Mouse (Mus musculus) midbrain, embryonic 14.5 days (tissue): ENCODE data around the gene Ppp1r14b. TPM values are rescaled to one million over a fixed set of nuclear protein-coding genes. Genes with fewer than 3 reads are reported as not detected.

Experiments used
- ATAC-seq: fragments of 200-750 bp; cut with Nextera tagmentation; 2 replicates; pipeline ENCODE4 v1.8.0; 2017; ENCODE audit warnings: moderate number of reproducible peaks, moderate library complexity; ENCODE audit not compliant: low FRiP score, low TSS enrichment
- DNase-seq: peaks from one replicate; pipeline ENCODE4 v3.0.0-alpha.2; 2015
- H3K27ac ChIP-seq: fragments of 300-500 bp; sonication (generic); replicated peaks from 2 replicates; pipeline ENCODE4 v1.5.1; 2014; ENCODE audit warnings: mild to moderate bottlenecking, low read depth, low read length, moderate library complexity
- H3K27me3 ChIP-seq: fragments of 300-500 bp; sonication (generic); 2 replicates; pipeline ENCODE4 v1.6.1; 2014; ENCODE audit warnings: low read length, control low read depth, mixed read lengths; ENCODE audit not compliant: control insufficient read depth, insufficient read depth
- H3K36me3 ChIP-seq: fragments of 300-500 bp; sonication (generic); 2 replicates; pipeline ENCODE4 v1.6.1; 2014; ENCODE audit warnings: low read length, control low read depth; ENCODE audit not compliant: control insufficient read depth, insufficient read depth
- H3K4me1 ChIP-seq: fragments of 300-500 bp; sonication (generic); 2 replicates; pipeline ENCODE4 v1.6.1; 2014; ENCODE audit warnings: mild to moderate bottlenecking, antibody characterized with exemption, low read length, control low read depth; ENCODE audit not compliant: control insufficient read depth, insufficient read depth
- H3K4me2 ChIP-seq: fragments of 300-500 bp; sonication (generic); 2 replicates; pipeline ENCODE4 v1.6.1; 2014; ENCODE audit warnings: mild to moderate bottlenecking, low read length, moderate library complexity
- H3K4me3 ChIP-seq: fragments of 300-500 bp; sonication (generic); replicated peaks from 2 replicates; pipeline ENCODE4 v1.5.1; 2014; ENCODE audit warnings: low read depth, low read length
- H3K9ac ChIP-seq: fragments of 300-500 bp; sonication (generic); replicated peaks from 2 replicates; pipeline ENCODE4 v1.6.1; 2014; ENCODE audit warnings: mild to moderate bottlenecking, low read length, moderate library complexity
- H3K9me3 ChIP-seq: fragments of 300-500 bp; sonication (generic); 2 replicates; pipeline ENCODE4 v1.6.1; 2016; ENCODE audit warnings: low read length, control low read depth, mixed read lengths; ENCODE audit not compliant: control insufficient read depth
- WGBS: fragments of 180-500 bp; shearing (Covaris S2); extraction: QIAGEN DNeasy Blood & Tissue Kit; methylation state at CpG from one replicate; pipeline ENCODE4 v1.1.7; 2014; 5-methylcytosine and 5-hydroxymethylcytosine counted together
- polyA plus RNA-seq: library from polyadenylated mRNA; unstranded; fragments of >200 nt; fragmentation: Nextera tagmentation; extraction: Ambion mirVana; gene quantifications from 2 replicates; pipeline ENCODE4 v1.2.1, GENCODE M21; 2014

Ppp1r14b gene
- 198 and 257 TPM in 2 replicates for polyA plus RNA-seq

DNA sequence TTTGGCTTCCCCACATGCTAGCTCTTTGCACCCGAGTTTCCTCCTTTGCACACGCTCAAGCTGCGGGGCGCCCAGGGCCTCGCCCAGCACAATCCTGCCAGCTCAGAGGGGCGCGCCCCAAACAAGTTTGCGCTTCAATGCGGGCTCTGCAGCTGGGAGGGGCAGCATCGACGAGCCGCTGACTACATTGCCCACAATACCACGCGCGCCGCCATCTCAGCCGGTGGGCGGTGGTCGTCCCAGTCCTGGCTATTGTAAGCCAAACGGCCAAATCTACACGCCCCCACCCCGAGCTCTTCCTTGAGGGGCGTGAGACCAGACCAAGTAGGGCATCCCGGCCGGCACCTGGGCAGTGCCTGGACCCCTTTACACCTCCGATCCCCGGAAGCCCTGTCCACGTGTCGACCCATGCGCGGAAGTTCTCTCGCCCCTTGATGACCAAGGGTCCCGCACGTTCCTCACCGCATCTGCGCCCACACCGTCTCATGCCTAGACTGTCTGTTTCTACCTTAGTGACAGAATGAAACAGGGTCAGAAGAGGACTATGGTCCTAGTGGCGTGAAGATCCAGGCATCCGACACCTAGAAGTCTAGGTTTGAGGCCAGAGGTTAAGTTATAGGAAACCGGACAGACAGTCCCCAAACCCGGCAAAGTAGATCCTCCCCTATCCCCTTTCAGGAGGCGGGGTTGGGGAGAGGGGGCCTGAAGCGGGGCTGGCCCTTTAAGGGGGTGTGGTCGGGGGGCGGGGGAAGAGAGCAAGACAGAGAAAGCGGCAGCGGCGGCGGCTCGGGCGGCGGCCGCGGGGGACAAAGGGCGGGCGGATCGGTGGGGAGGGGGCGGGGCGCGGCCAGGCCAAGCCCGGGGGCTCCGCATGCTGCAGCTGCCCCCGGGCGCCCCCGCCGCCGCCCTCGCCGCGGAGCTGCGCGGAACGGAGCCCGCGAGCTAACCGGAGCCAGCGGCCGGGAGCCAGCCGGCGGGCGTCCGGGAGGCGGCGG lies at the start of gene Ppp1r14b:
Gene Ppp1r14b, plus strand, starts transcription at position 758 of the 995 bp plus-strand sequence.
- Histone ChIP-seq H3K4me3 (peak within 1 kb of the TSS; percentile 74), H3K9ac (peak within 1 kb of the TSS; percentile 79), H3K27me3 (peaks cover 5% of the 10 kb centered on the region; the same call in 1 of the 2 replicates), H3K4me2 (peak within 1 kb of the TSS; percentile 78), H3K27ac (peak within 1 kb of the TSS; percentile 95), H3K9me3 (no peaks in the 10 kb centered on the region), H3K36me3 (peaks cover 22% of the 10 kb centered on the region), H3K4me1 (peaks cover 44% of the 10 kb centered on the region)
- DNase-seq (peak; percentile 93), ATAC-seq (peak; percentile 75)
- WGBS, result under 1% methylated on average over 82 of the region's 84 CpGs

DNA sequence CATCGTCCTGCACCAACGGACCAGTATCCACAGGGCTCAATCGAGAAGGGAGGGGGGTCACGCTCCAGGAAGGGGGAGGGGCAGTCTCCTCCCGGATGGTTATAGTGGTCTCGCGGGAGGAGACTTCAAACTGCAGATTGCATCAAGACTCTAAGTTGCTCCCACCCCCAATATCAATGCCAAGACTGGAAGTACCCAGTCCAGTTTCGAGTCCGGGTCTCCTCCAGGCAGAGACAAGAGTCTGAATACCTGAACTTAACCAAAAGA lies 49.5 kb upstream of the Ppp1r14b start, which contains the start of gene Catsperz:
Gene Catsperz, minus strand, starts transcription at position 74 of the 267 bp plus-strand sequence.
- 3% methylated on average over 9 of the region's 9 CpGs for WGBS
- H3K9ac ChIP-seq, result no peak within 1 kb of the TSS
- no peaks in the 10 kb centered on the region for H3K36me3 ChIP-seq
- H3K4me3 ChIP-seq, result 0 out of 2 replicates have a peak within 1 kb of the TSS, but pooled peaks have one; percentile 5
- DNase-seq (no peak), ATAC-seq (no peak)
- peaks cover 67% of the 10 kb centered on the region for H3K27me3 ChIP-seq
- peaks cover 13% of the 10 kb centered on the region for H3K4me1 ChIP-seq
- 0 out of 2 replicates have a peak within 1 kb of the TSS, but pooled peaks have one; percentile 0 for H3K4me2 ChIP-seq
- no peak within 1 kb of the TSS for H3K27ac ChIP-seq
- H3K9me3 ChIP-seq, result no peaks in the 10 kb centered on the region

DNA sequence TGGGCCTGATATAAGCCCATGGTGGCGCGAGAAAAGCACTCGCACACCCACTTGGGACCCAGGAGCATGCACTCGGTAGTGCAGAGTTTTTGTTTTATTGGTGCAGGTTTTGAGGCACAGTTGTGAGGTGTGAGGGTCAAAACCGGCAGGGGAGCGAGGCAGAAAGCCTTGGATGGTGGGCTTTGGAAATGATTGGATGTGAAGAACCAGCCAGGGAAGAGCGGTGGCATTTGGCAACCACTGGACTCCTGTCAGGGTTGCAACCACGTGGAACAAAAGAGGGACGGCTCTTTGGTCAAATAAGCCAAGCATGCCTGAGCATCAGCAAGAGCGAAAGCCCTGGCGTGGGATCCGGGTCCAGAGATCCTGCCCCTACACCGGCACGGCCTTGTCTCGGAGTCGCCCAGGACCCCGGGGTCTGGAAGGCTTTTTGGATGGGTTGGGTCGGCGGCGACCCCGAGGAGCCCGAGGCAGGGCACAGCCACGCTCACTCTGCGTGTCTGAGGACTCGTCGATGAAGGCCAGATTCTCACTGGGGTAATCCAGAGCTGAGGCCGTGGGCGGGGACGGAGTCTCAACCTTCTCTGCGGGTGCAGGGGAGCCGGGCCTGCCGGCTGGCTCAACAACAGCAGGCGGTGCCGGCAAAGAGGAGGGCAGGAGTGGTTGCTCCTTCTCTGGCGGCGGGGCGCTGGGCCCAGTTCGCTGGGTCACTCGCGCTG lies 49.0 kb upstream of the Ppp1r14b start:
- H3K4me1 ChIP-seq, result peaks cover 7% of the 10 kb centered on the region
- ATAC-seq (no peak), DNase-seq (no peak)
- no peaks in the 10 kb centered on the region for H3K36me3 ChIP-seq
- H3K9me3 ChIP-seq, result no peaks in the 10 kb centered on the region
- no peak overlapping the region for H3K9ac ChIP-seq
- 3% methylated on average over 40 of the region's 40 CpGs for WGBS
- no peak overlapping the region for H3K4me2 ChIP-seq
- H3K4me3 ChIP-seq, result no peak overlapping the region
- H3K27ac ChIP-seq, result no peak overlapping the region
- peaks cover 70% of the 10 kb centered on the region for H3K27me3 ChIP-seq

DNA sequence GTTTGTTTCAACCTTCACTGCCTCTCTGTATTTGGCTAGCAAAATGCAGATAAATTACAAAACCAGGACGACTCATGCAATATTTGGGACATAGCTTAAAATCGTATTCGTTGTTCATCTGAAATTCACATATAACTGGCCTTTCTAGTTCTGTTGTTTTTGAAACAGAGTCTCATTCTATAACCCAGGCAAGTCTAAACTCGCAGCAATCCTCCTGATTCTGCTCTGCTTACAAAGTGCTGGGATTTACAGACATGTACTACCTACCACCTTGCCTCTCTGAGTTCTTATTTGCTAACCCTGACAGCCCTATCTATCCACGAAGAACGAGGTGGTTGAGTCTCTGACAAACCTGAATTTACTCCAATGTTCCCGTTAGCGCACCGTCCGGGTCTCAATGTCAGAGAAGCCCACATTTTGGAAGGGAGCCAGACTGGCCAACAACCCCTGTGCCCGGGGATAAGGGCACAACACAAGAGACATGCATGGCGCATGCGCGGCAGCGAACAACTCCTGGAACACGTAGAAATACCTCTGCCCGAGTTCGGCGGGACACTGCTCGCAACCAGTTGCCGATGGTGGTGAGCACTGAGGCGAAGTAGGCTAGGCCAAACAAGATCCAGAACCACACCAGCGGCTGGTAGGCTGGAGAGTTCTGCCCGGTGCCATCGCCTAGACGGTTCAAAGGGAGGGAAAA lies 48.1 kb upstream of the Ppp1r14b start:
- no peaks in the 10 kb centered on the region for H3K9me3 ChIP-seq
- no peak overlapping the region for H3K27ac ChIP-seq
- H3K4me3 ChIP-seq, result peak overlapping the region; percentile 8; the same call in 1 of the 2 replicates
- ATAC-seq (no peak), DNase-seq (peak; percentile 58)
- H3K27me3 ChIP-seq, result peaks cover 79% of the 10 kb centered on the region
- H3K9ac ChIP-seq, result no peak overlapping the region
- H3K4me1 ChIP-seq, result peaks cover 7% of the 10 kb centered on the region; the same call in 1 of the 2 replicates
- peak overlapping the region; percentile 23 for H3K4me2 ChIP-seq
- WGBS, result 10% methylated on average over 26 of the region's 26 CpGs
- H3K36me3 ChIP-seq, result no peaks in the 10 kb centered on the region

DNA sequence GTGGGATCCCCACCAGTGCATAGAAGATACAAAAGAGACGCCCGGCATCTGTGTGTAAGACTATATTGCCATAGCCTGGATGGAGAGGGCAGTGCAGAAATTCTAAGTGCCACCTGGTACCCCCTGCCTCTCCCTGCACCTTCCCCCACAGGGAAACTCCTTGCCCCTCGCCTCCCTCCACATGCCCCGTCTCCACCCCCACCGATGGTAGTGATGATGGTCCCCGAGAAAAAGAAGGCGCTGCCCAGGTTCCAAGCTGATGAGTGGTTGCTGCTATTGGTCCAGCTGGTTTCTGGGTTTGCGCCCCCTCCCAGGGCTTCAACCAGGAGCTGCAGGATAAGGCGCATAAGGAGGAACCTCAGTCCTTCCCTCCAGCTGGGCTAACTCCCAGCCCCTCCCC lies 46.7 kb upstream of the Ppp1r14b start:
- no peak overlapping the region for H3K9ac ChIP-seq
- H3K4me3 ChIP-seq, result no peak overlapping the region
- DNase-seq, result no peak
- H3K36me3 ChIP-seq, result no peaks in the 10 kb centered on the region
- H3K4me1 ChIP-seq, result no peaks in the 10 kb centered on the region
- no peaks in the 10 kb centered on the region for H3K9me3 ChIP-seq
- no peak for ATAC-seq
- peaks cover 86% of the 10 kb centered on the region for H3K27me3 ChIP-seq
- H3K27ac ChIP-seq, result no peak overlapping the region
- WGBS, result 10% methylated on average over 9 of the region's 9 CpGs
- H3K4me2 ChIP-seq, result no peak overlapping the region

DNA sequence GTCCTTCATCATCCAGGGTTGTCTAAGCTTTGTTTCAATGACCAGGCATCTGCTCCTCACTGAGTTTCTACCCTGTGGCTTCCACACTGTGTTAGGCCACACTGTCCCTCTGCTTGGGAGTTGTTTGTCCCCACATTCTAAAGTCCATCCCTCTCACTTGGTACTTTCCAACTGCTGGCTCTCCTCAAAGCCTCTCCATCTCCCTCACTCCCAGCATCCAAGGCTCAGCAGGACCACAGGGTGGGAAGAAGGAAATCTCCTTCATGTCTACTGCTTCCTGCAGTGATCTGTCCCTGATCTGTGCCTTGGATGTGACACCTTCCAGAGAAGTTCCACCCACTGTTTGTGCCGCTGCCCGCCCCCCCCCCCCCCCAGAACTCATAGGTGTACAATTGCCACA lies 43.8 kb upstream of the Ppp1r14b start:
- Histone ChIP-seq H3K36me3 (no peaks in the 10 kb centered on the region), H3K9me3 (no peaks in the 10 kb centered on the region), H3K4me3 (no peak overlapping the region), H3K4me2 (no peak overlapping the region), H3K27ac (no peak overlapping the region), H3K9ac (no peak overlapping the region), H3K4me1 (peaks cover 8% of the 10 kb centered on the region; the same call in 1 of the 2 replicates), H3K27me3 (peaks cover 86% of the 10 kb centered on the region)
- WGBS, result 0% methylated on average over 2 of the region's 2 CpGs
- no peak for DNase-seq
- ATAC-seq, result no peak

DNA sequence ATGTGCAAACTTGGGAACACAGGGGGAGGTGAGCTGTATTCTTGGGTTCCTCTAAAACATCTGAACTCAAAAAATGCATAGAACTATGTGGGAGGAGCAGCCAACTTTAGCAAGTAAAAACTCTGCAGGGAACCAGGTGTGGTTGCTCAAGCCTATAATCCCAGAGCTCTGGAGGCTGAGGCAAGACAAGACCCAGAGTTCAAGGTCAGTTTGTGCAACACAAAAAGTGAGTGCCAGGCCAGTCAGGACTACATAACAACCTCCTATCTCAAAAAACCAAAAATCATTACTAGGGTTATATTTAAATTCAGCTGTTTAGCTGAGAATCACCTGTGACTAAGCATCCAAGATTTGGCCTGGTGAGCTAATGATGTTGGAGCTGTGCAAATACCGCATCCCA lies 42.8 kb upstream of the Ppp1r14b start:
- Histone ChIP-seq H3K27me3 (peaks cover 80% of the 10 kb centered on the region), H3K9ac (no peak overlapping the region), H3K4me3 (no peak overlapping the region), H3K4me2 (no peak overlapping the region), H3K27ac (no peak overlapping the region), H3K4me1 (peaks cover 8% of the 10 kb centered on the region; the same call in 1 of the 2 replicates), H3K9me3 (no peaks in the 10 kb centered on the region), H3K36me3 (no peaks in the 10 kb centered on the region)
- ATAC-seq (no peak), DNase-seq (no peak)
- 39% methylated on average over 1 of the region's 1 CpGs for WGBS

DNA sequence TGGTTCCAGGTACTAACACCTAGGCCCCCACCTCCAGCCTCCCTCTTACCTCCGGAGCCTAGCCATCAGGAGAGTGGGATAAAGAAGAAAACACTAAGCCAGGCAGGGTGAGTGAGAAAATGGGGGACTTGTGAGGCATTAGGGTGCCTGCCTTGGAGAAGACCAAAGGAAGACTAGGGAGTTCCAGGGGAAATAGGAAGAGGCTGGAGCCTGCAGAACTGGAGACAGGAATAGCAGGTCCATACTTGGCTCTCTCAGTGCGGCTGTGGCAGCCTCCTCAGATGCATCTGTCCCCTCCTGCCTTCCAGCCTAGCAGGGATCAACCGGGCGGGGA lies 41.7 kb upstream of the Ppp1r14b start:
- H3K9ac ChIP-seq, result no peak overlapping the region

More for the DNA sequence above, 41.7 kb upstream of the Ppp1r14b start:
- Histone ChIP-seq H3K36me3 (0 out of 2 replicates have a peak, but pooled peaks cover under 1% of the 10 kb centered on the region), H3K4me1 (peaks cover 8% of the 10 kb centered on the region; the same call in 1 of the 2 replicates), H3K27ac (no peak overlapping the region), H3K4me3 (no peak overlapping the region), H3K4me2 (peak overlapping the region; percentile 68; the same call in 1 of the 2 replicates), H3K9me3 (no peaks in the 10 kb centered on the region), H3K27me3 (peaks cover 70% of the 10 kb centered on the region)
- ATAC-seq (no peak), DNase-seq (no peak)
- WGBS, result 17% methylated on average over 4 of the region's 4 CpGs
